Mouse (Mus musculus) liver, embryonic 14.5 days (tissue): Measurements from ENCODE around the gene BC107364.
"Not testable (repeated sequence)": the region's sequence is repeated elsewhere in the genome, so short reads cannot be mapped to it uniquely, and the experiment has no call there.

Experiments
- CTCF ChIP-seq: IDR thresholded peaks from 2 replicates; pipeline ENCODE4 v1.5.1; 2016; ENCODE audit warnings: antibody characterized with exemption, low read depth, control low read depth
- EP300 ChIP-seq: IDR thresholded peaks from 2 replicates; pipeline ENCODE4 v1.6.1; 2016; ENCODE audit warnings: antibody characterized with exemption, low read depth

- TF ChIP-seq EP300, CTCF: not testable (repeated sequence)
These were observed 34.9 kb upstream of the BC107364 start for GRCm38 (mm10) chr3:96486828-96487559.
